Mouse (Mus musculus): Measurements from ENCODE around the gene Bid.

GRCm38 (mm10) chr6:120941084-120941481 lies 24.4 kb upstream of the Bid start:
- TF ChIP-seq CTCF (IDR thresholded peaks at IDR 0.05; ENCODE audit: extremely low read depth, insufficient read length, insufficient replicate concordance, low read depth, low read length): no peak
- TF ChIP-seq POLR2A (IDR thresholded peaks at IDR 0.05; ENCODE audit: low read depth, low read length): no peak
